Mouse (Mus musculus): ENCODE results near the gene Hexb.

GRCm38 (mm10) chr13:97237700-97238099 is 39.5 kb upstream of the Hexb start:
- TF ChIP-seq POLR2A (IDR thresholded peaks at IDR 0.05; ENCODE audit: control insufficient read depth, low read depth, low read length) = no peak
- no peak for TF ChIP-seq CTCF (IDR thresholded peaks at IDR 0.05; ENCODE audit: control insufficient read depth, insufficient read depth, insufficient replicate concordance, low read depth, low read length)
